Mouse (Mus musculus) fat pad, adult 2 months (tissue): Measurements from ENCODE around the gene Fam214b.

Experiments
- DNase-seq: peaks from one replicate; pipeline ENCODE4 v3.0.0-alpha.2; 2011; ENCODE audit warnings: low read depth, low spot score; ENCODE audit errors: extremely low read depth

Fam214b gene

GRCm38 (mm10) chr4:43010161-43011038 is 35.6 kb downstream of the Fam214b start, which contains the start of gene Fancg:
Gene Fancg (minus strand): TSS chr4:43010506.
- no peak for DNase-seq

- DNase-seq: no peak
Observed at GRCm38 (mm10) chr4:43005765-43006164, 40.3 kb downstream of the Fam214b start.

- no peak for DNase-seq
Observed at GRCm38 (mm10) chr4:43004951-43005350, 41.1 kb downstream of the Fam214b start.

- DNase-seq: no peak
Observed at GRCm38 (mm10) chr4:43002756-43003439, 43.1 kb downstream of the Fam214b start.

- DNase-seq: no peak
Observed at GRCm38 (mm10) chr4:43001272-43001671, 44.7 kb downstream of the Fam214b start.

- DNase-seq: peak; percentile 97
Observed at GRCm38 (mm10) chr4:43000141-43000986, 45.7 kb downstream of the Fam214b start, which contains the start of gene Vcp. Gene Vcp (minus strand): TSS chr4:43000507.

- no peak for DNase-seq
Observed at GRCm38 (mm10) chr4:42999451-43000140, 46.4 kb downstream of the Fam214b start.

GRCm38 (mm10) chr4:42998022-42998421 is 48.0 kb downstream of the Fam214b start:
- no peak for DNase-seq

GRCm38 (mm10) chr4:42988296-42988695 is 57.7 kb downstream of the Fam214b start:
- no peak for DNase-seq
